Mouse (Mus musculus) kidney, embryonic 15.5 days (tissue): ENCODE data around the gene Abhd10. TPM values are rescaled to one million over a fixed set of nuclear protein-coding genes. Genes with fewer than 3 reads are reported as not detected.
A peak's percentile ranks its signal among the peaks of the same experiment; 100 is the strongest.

Experiments used
- ATAC-seq: fragments of 200-750 bp; cut with Nextera tagmentation; replicated peaks from 2 replicates; pipeline ENCODE4 v1.8.0; 2017; ENCODE audit warnings: moderate TSS enrichment; ENCODE audit not compliant: low FRiP score
- H3K27ac ChIP-seq: fragments of 300-500 bp; sonication (generic); 2 replicates; pipeline ENCODE4 v1.5.1; 2015; ENCODE audit warnings: mild to moderate bottlenecking, inconsistent platforms
- H3K27me3 ChIP-seq: fragments of 300-500 bp; sonication (generic); 2 replicates; pipeline ENCODE4 v1.6.1; 2015; ENCODE audit warnings: inconsistent platforms
- H3K36me3 ChIP-seq: fragments of 300-500 bp; sonication (generic); 2 replicates; pipeline ENCODE4 v1.6.1; 2015; ENCODE audit warnings: inconsistent platforms
- H3K4me1 ChIP-seq: fragments of 300-500 bp; sonication (generic); 2 replicates; pipeline ENCODE4 v1.6.1; 2015; ENCODE audit warnings: inconsistent platforms
- H3K4me2 ChIP-seq: fragments of 300-500 bp; sonication (generic); 2 replicates; pipeline ENCODE4 v1.6.1; 2015; ENCODE audit warnings: moderate library complexity, mild to moderate bottlenecking, inconsistent platforms
- H3K4me3 ChIP-seq: fragments of 300-500 bp; sonication (generic); replicated peaks from 2 replicates; pipeline ENCODE4 v1.5.1; 2015; ENCODE audit warnings: mild to moderate bottlenecking, inconsistent platforms
- H3K9ac ChIP-seq: fragments of 300-500 bp; sonication (generic); 2 replicates; pipeline ENCODE4 v1.6.1; 2015; ENCODE audit warnings: mild to moderate bottlenecking, inconsistent platforms
- H3K9me3 ChIP-seq: fragments of 300-500 bp; sonication (generic); replicated peaks from 2 replicates; pipeline ENCODE4 v1.6.1; 2016; ENCODE audit warnings: inconsistent platforms
- WGBS: fragments of 180-500 bp; shearing (Covaris S2); methylation state at CpG from one replicate; pipeline ENCODE4 v1.1.7; 2015; ENCODE audit warnings: mixed read lengths; 5-methylcytosine and 5-hydroxymethylcytosine counted together
- polyA plus RNA-seq: library from polyadenylated mRNA; unstranded; fragments of >200 nt; fragmentation: Nextera tagmentation; extraction: Ambion mirVana; gene quantifications from 2 replicates; pipeline ENCODE4 v1.2.1, GENCODE M21; 2015

Gene Abhd10
- polyA plus RNA-seq, 1 experiment from 2014 or later = 36.9 TPM

GRCm38 (mm10) chr16:45724061-45724741, 18.6 kb downstream of the Abhd10 start, which contains the start of gene Tagln3:
Gene Tagln3 (minus strand): TSS chr16:45724608.
- H3K4me1 ChIP-seq = peaks cover 14% of the 10 kb centered on the region
- WGBS = 2% methylated on average over 30 of the region's 30 CpGs
- ATAC-seq = peak; percentile 79
- peak within 1 kb of the TSS; percentile 86 for H3K4me2 ChIP-seq
- H3K36me3 ChIP-seq = peaks cover 9% of the 10 kb centered on the region
- peak within 1 kb of the TSS; percentile 51 for H3K4me3 ChIP-seq
- H3K9me3 ChIP-seq = no peaks in the 10 kb centered on the region
- 0 out of 2 replicates have a peak within 1 kb of the TSS, but pooled peaks have one; percentile 4 for H3K27ac ChIP-seq
- no peaks in the 10 kb centered on the region for H3K27me3 ChIP-seq
- peak within 1 kb of the TSS; percentile 50 for H3K9ac ChIP-seq

GRCm38 (mm10) chr16:45723172-45723901, 19.4 kb downstream of the Abhd10 start:
- Histone ChIP-seq H3K4me3 (peak overlapping the region; percentile 51), H3K9me3 (no peaks in the 10 kb centered on the region), H3K27me3 (no peaks in the 10 kb centered on the region), H3K27ac (no peak overlapping the region), H3K4me2 (peak overlapping the region; percentile 86), H3K4me1 (peaks cover 14% of the 10 kb centered on the region), H3K36me3 (peaks cover 2% of the 10 kb centered on the region; the same call in 1 of the 2 replicates), H3K9ac (peak overlapping the region; percentile 50; the same call in 1 of the 2 replicates)
- WGBS = 63% methylated on average over 6 of the region's 6 CpGs
- no peak for ATAC-seq

GRCm38 (mm10) chr16:45722460-45722951, 20.2 kb downstream of the Abhd10 start:
- Histone ChIP-seq H3K4me2 (no peak overlapping the region), H3K9ac (no peak overlapping the region), H3K4me1 (peaks cover 14% of the 10 kb centered on the region), H3K27me3 (no peaks in the 10 kb centered on the region), H3K9me3 (no peaks in the 10 kb centered on the region), H3K27ac (no peak overlapping the region), H3K36me3 (no peaks in the 10 kb centered on the region), H3K4me3 (no peak overlapping the region)
- 76% methylated on average over 3 of the region's 3 CpGs for WGBS
- ATAC-seq = no peak

- H3K9me3 ChIP-seq = no peaks in the 10 kb centered on the region; the same call in 1 of the 2 replicates
- no peaks in the 10 kb centered on the region; the same call in 1 of the 2 replicates for H3K36me3 ChIP-seq
- WGBS = 84% methylated on average over 10 of the region's 10 CpGs
- H3K4me1 ChIP-seq = peaks cover 14% of the 10 kb centered on the region
- H3K9ac ChIP-seq = no peak overlapping the region
- H3K4me3 ChIP-seq = no peak overlapping the region
- no peak for ATAC-seq
- no peak overlapping the region for H3K27ac ChIP-seq
- H3K4me2 ChIP-seq = no peak overlapping the region
- no peaks in the 10 kb centered on the region for H3K27me3 ChIP-seq
These were observed 22.6 kb downstream of the Abhd10 start for GRCm38 (mm10) chr16:45720022-45720630.

- 97% methylated on average over 4 of the region's 4 CpGs for WGBS
- no peaks in the 10 kb centered on the region; the same call in 1 of the 2 replicates for H3K9me3 ChIP-seq
- H3K4me1 ChIP-seq = no peaks in the 10 kb centered on the region
- no peak overlapping the region for H3K27ac ChIP-seq
- H3K4me3 ChIP-seq = no peak overlapping the region
- H3K36me3 ChIP-seq = no peaks in the 10 kb centered on the region; the same call in 1 of the 2 replicates
- H3K4me2 ChIP-seq = no peak overlapping the region
- H3K9ac ChIP-seq = no peak overlapping the region
- H3K27me3 ChIP-seq = no peaks in the 10 kb centered on the region
- no peak for ATAC-seq
These were observed 24.5 kb downstream of the Abhd10 start for GRCm38 (mm10) chr16:45718296-45718695.

GRCm38 (mm10) chr16:45714489-45715150, 28.1 kb downstream of the Abhd10 start:
- WGBS = 82% methylated on average over 5 of the region's 5 CpGs
- no peaks in the 10 kb centered on the region for H3K27me3 ChIP-seq

GRCm38 (mm10) chr16:45713878-45714277, 28.9 kb downstream of the Abhd10 start:
- no peak overlapping the region for H3K4me3 ChIP-seq
- WGBS = 63% methylated on average over 1 of the region's 1 CpGs
- no peak overlapping the region for H3K9ac ChIP-seq
- H3K9me3 ChIP-seq = no peaks in the 10 kb centered on the region; the same call in 1 of the 2 replicates
- no peak overlapping the region for H3K27ac ChIP-seq
- H3K36me3 ChIP-seq = no peaks in the 10 kb centered on the region; the same call in 1 of the 2 replicates
- no peak for ATAC-seq
- H3K4me2 ChIP-seq = no peak overlapping the region
- no peaks in the 10 kb centered on the region for H3K4me1 ChIP-seq
- H3K27me3 ChIP-seq = no peaks in the 10 kb centered on the region

More at GRCm38 (mm10) chr16:45714489-45715150, 28.1 kb downstream of the Abhd10 start:
- no peaks in the 10 kb centered on the region for H3K4me1 ChIP-seq
- no peak overlapping the region for H3K27ac ChIP-seq
- no peaks in the 10 kb centered on the region; the same call in 1 of the 2 replicates for H3K36me3 ChIP-seq
- no peaks in the 10 kb centered on the region; the same call in 1 of the 2 replicates for H3K9me3 ChIP-seq
- ATAC-seq = no peak
- H3K4me3 ChIP-seq = no peak overlapping the region
- H3K4me2 ChIP-seq = no peak overlapping the region
- no peak overlapping the region for H3K9ac ChIP-seq

GRCm38 (mm10) chr16:45713261-45713660, 29.5 kb downstream of the Abhd10 start:
- ATAC-seq = no peak
- Histone ChIP-seq H3K9me3 (no peaks in the 10 kb centered on the region; the same call in 1 of the 2 replicates), H3K27ac (no peak overlapping the region), H3K4me2 (no peak overlapping the region), H3K27me3 (no peaks in the 10 kb centered on the region), H3K9ac (no peak overlapping the region), H3K4me3 (no peak overlapping the region), H3K4me1 (no peaks in the 10 kb centered on the region), H3K36me3 (no peaks in the 10 kb centered on the region; the same call in 1 of the 2 replicates)
- WGBS = 78% methylated on average over 5 of the region's 5 CpGs

- H3K4me2 ChIP-seq = no peak overlapping the region
- 75% methylated on average over 7 of the region's 7 CpGs for WGBS
- peak; percentile 66 for ATAC-seq
- no peak overlapping the region for H3K27ac ChIP-seq
- H3K9me3 ChIP-seq = no peaks in the 10 kb centered on the region; the same call in 1 of the 2 replicates
- no peak overlapping the region for H3K9ac ChIP-seq
- H3K4me1 ChIP-seq = no peaks in the 10 kb centered on the region
- H3K4me3 ChIP-seq = no peak overlapping the region
- H3K36me3 ChIP-seq = no peaks in the 10 kb centered on the region; the same call in 1 of the 2 replicates
- H3K27me3 ChIP-seq = no peaks in the 10 kb centered on the region
These were observed 31.5 kb downstream of the Abhd10 start for GRCm38 (mm10) chr16:45711263-45711662.

- ATAC-seq = no peak
- Histone ChIP-seq H3K4me2 (no peak overlapping the region), H3K4me1 (no peaks in the 10 kb centered on the region), H3K4me3 (no peak overlapping the region), H3K9ac (no peak overlapping the region), H3K27me3 (no peaks in the 10 kb centered on the region), H3K36me3 (no peaks in the 10 kb centered on the region), H3K27ac (no peak overlapping the region), H3K9me3 (no peaks in the 10 kb centered on the region)
- WGBS = 71% methylated on average over 5 of the region's 5 CpGs
These were observed 43.5 kb downstream of the Abhd10 start for GRCm38 (mm10) chr16:45699301-45699700.

- Histone ChIP-seq H3K9me3 (no peaks in the 10 kb centered on the region), H3K4me2 (no peak overlapping the region), H3K9ac (no peak overlapping the region), H3K27me3 (no peaks in the 10 kb centered on the region), H3K4me3 (no peak overlapping the region), H3K36me3 (no peaks in the 10 kb centered on the region), H3K27ac (no peak overlapping the region), H3K4me1 (no peaks in the 10 kb centered on the region)
- 86% methylated on average over 6 of the region's 6 CpGs for WGBS
- no peak for ATAC-seq
These were observed 44.8 kb downstream of the Abhd10 start for GRCm38 (mm10) chr16:45697996-45698395.
